Mouse (Mus musculus): ENCODE measurements around the gene Zfp213. TPM values are rescaled to one million over a fixed set of nuclear protein-coding genes. Genes with fewer than 3 reads are reported as not detected.
"Not testable (repeated sequence)": the region's sequence is repeated elsewhere in the genome, so short reads cannot be mapped to it uniquely, and the experiment has no call there.

Gene Zfp213
- polyA plus RNA-seq (2012; ENCODE audit: insufficient read depth, insufficient read length, missing spikeins), result 3.4 and 4.6 TPM in 2 replicates

DNA sequence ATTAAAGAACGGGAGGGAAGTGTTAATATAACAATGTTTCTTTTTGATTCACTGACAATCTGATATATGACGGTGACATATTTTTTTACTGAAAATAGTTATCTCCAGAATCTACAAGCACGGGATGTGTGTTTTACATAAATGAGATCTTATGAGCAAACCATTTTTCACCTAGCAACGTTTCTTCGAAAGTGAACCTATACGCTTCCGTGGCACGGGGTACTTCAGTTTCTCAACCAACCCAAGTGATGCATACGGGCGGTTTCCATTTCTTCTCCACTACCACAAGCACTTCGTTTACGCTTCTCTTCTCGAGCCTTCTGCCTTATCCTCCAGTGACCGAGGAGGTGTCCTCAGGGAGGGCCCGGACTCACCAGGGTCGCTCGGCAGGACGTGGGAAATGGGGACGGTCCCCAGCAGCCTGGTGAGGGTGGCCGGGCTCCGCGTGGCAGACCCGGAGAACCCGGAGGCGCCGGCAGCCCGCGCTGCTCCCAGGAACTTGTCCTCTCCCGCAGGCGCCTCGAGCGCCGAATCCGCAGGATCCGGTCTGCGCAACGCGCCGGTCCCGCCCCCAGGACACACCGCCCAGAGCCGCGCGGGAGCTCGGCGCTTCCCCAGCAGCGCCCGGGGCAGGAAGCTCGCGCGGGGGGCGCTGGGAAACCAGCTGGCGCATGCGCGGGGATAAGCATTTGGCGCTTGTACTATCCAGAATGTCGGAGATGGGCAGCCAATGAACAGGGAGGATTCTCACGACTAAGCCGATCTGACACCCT, at the start of gene Zfp213:
Gene Zfp213, minus strand, starts transcription at position 644 of the 773 bp plus-strand sequence.
- Histone ChIP-seq H3K4me1 (ENCODE audit: control insufficient read depth, insufficient read depth, insufficient read length, low read length) (no peaks in the 10 kb centered on the region), H3K27ac (replicated peaks; ENCODE audit: low read depth, low read length) (peak within 1 kb of the TSS; percentile 85), H3K4me3 (ENCODE audit: insufficient read depth, low read depth, low read length) (peak within 1 kb of the TSS; percentile 94)

DNA sequence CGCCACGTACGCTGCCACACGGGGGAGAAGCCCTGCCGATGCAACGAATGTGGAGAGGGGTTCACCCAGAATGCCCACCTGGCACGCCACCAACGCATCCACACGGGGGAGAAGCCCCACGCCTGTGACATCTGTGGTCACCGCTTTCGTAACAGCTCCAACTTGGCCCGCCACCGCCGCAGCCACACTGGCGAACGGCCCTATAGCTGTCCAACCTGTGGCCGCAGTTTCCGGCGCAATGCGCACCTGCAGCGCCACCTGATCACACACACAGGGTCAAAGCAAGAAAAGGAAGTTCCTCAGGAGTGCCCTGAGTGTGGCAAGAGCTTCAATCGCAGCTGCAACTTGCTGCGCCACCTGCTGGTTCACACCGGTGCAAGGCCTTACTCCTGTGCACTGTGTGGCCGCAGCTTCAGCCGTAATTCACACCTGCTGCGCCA, 46.3 kb upstream of the Zfp213 start:
- Histone ChIP-seq H3K27ac (replicated peaks; ENCODE audit: low read depth, low read length) (no peak overlapping the region), H3K4me3 (ENCODE audit: insufficient read depth, low read depth, low read length) (no peak overlapping the region)

DNA sequence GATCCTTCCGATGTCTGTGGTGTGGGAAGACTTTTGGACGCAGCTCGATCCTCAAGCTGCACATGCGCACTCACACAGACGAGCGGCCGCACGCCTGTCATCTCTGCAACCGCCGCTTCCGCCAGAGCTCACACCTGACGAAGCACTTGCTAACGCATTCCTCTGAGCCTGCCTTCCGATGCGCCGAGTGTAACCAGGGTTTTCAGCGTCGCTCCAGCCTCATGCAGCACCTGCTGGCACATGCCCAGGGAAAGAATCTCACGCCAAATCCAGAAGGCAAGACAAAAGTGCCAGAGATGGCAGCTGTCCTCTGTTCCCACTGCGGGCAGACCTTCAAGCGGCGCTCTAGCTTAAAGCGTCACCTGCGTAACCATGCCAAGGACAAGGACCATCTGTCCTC, 45.6 kb upstream of the Zfp213 start:
- Histone ChIP-seq H3K4me3 (ENCODE audit: insufficient read depth, low read depth, low read length) (no peak overlapping the region), H3K4me1 (ENCODE audit: control insufficient read depth, insufficient read depth, insufficient read length, low read length) (no peaks in the 10 kb centered on the region), H3K27ac (replicated peaks; ENCODE audit: low read depth, low read length) (no peak overlapping the region)

More for the DNA sequence above, 46.3 kb upstream of the Zfp213 start:
- no peaks in the 10 kb centered on the region for H3K4me1 ChIP-seq (ENCODE audit: control insufficient read depth, insufficient read depth, insufficient read length, low read length)

DNA sequence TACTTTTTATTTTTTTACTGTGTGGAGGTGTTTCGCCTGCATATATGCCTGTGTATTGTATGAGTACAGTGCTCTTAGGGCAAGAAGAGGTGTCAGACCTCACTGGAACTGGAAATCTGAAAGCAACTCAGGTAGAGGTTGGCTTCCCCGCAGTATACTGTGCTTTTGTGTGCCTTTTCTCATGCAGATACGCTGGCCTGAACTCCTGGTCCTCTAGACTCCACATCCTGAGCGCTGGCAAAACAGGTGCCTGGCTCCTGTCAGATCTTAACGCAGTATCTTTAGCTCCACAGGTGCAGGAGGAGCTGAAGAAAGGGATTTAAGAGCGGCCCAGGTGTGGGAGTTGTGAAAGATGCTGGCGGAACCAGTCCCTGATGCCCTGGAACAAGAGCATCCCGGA, 41.2 kb upstream of the Zfp213 start:
- no peak overlapping the region for H3K27ac ChIP-seq (replicated peaks; ENCODE audit: low read depth, low read length)
- H3K4me3 ChIP-seq (ENCODE audit: insufficient read depth, low read depth, low read length), result no peak overlapping the region
- no peaks in the 10 kb centered on the region for H3K4me1 ChIP-seq (ENCODE audit: control insufficient read depth, insufficient read depth, insufficient read length, low read length)

DNA sequence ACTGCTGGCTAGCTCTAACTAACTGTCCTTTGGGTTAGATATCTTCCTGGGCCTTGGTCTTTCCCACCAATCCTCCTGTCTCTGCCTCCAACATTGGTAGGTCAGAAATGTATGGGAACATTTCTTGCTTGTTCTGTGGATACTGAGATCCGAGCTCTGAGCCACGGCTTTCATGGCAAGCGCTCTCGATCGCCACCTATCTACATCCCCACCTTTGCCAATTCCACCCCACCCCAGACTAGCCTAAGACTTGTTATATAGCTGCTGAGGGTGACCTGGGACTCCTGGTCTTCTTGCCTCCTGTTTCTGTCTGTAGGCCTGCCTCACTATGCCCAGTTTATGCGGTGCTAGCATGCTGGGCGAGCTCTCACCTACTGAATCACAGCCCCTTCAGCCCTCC, 40.4 kb upstream of the Zfp213 start:
- H3K27ac ChIP-seq (replicated peaks; ENCODE audit: low read depth, low read length), result no peak overlapping the region
- no peak overlapping the region for H3K4me3 ChIP-seq (ENCODE audit: insufficient read depth, low read depth, low read length)
- 0 out of 2 replicates have a peak, but pooled peaks cover 3% of the 10 kb centered on the region for H3K4me1 ChIP-seq (ENCODE audit: control insufficient read depth, insufficient read depth, insufficient read length, low read length)

DNA sequence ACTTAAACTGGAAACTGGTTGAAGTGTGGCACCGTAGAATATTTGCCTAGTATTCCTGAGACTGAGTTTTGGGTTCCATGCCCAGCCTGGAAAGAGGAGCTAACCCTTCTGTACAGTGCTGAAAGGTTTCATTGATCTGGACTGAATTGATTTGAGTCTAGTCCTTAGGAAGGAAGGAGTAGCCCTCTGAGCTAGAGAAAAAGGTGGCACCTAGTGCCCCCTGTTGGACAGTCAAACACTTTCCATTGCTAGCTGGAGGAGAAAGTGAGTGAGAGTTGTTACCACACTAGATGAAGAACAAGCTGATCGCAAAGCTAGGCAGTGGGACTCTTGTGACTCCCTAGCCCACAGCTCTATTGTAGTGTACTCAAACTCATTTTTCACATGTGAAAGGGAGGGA, 39.5 kb upstream of the Zfp213 start:
- Histone ChIP-seq H3K4me3 (ENCODE audit: insufficient read depth, low read depth, low read length) (no peak overlapping the region), H3K4me1 (ENCODE audit: control insufficient read depth, insufficient read depth, insufficient read length, low read length) (0 out of 2 replicates have a peak, but pooled peaks cover 3% of the 10 kb centered on the region), H3K27ac (replicated peaks; ENCODE audit: low read depth, low read length) (no peak overlapping the region)

DNA sequence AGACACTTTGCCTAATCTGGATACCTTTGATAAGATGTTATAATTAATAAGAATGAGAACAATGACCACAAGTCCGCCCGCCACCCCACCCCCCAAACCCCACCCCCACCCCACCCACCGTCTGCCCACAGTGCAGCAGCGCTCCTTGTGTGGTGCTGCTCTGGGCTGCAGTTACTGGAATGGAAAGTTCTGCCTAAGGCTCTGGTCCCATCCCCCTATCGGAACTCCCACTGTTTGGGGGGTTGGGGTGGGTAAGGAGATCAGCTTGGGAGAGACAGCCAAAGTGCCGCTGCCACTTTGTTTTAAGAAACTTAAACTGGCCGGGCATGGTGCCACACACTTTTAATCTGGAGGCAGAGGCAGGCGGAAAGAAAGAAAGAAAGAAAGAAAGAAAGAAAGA, 39.0 kb upstream of the Zfp213 start:
- no peak overlapping the region for H3K27ac ChIP-seq (replicated peaks; ENCODE audit: low read depth, low read length)
- 0 out of 2 replicates have a peak, but pooled peaks cover 3% of the 10 kb centered on the region for H3K4me1 ChIP-seq (ENCODE audit: control insufficient read depth, insufficient read depth, insufficient read length, low read length)
- H3K4me3 ChIP-seq (ENCODE audit: insufficient read depth, low read depth, low read length), result no peak overlapping the region

DNA sequence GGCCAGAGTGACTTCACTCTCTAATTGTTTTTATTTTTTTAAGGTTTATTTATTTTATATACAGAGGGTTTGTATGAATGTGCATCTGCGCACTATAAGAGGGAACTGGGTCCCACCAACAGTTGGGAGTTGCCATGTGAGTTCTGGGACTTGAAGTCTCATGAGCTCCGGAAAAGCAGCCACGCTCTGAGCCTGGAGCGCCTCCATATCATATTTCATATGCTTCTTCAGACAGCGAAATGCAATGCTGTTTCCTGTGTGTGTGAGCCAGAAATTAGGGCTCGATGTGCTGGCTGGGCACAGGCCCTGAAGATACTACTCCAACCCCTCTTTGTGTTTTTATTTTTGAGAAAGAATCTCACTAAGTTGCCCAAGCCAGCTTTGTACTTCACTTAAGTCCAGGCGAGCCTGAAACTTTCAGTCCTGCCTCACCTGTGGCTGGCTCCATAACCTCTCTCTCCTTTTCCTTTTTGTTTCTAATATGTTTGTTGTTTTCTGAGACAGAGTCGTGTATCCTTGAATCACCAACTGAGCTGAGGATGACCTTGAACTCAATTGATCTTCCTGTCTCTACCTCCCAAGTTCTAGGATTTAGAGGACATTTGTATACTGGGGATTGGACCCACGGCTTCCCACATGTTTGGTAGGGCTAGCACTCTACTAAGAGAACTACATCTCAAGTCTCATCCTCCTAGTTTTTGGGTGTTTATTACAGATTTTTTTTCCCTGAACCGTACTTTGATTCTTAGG, 38.0 kb upstream of the Zfp213 start:
- H3K4me1 ChIP-seq (ENCODE audit: control insufficient read depth, insufficient read depth, insufficient read length, low read length), result 0 out of 2 replicates have a peak, but pooled peaks cover 3% of the 10 kb centered on the region
- no peak overlapping the region for H3K27ac ChIP-seq (replicated peaks; ENCODE audit: low read depth, low read length)
- H3K4me3 ChIP-seq (ENCODE audit: insufficient read depth, low read depth, low read length), result no peak overlapping the region

DNA sequence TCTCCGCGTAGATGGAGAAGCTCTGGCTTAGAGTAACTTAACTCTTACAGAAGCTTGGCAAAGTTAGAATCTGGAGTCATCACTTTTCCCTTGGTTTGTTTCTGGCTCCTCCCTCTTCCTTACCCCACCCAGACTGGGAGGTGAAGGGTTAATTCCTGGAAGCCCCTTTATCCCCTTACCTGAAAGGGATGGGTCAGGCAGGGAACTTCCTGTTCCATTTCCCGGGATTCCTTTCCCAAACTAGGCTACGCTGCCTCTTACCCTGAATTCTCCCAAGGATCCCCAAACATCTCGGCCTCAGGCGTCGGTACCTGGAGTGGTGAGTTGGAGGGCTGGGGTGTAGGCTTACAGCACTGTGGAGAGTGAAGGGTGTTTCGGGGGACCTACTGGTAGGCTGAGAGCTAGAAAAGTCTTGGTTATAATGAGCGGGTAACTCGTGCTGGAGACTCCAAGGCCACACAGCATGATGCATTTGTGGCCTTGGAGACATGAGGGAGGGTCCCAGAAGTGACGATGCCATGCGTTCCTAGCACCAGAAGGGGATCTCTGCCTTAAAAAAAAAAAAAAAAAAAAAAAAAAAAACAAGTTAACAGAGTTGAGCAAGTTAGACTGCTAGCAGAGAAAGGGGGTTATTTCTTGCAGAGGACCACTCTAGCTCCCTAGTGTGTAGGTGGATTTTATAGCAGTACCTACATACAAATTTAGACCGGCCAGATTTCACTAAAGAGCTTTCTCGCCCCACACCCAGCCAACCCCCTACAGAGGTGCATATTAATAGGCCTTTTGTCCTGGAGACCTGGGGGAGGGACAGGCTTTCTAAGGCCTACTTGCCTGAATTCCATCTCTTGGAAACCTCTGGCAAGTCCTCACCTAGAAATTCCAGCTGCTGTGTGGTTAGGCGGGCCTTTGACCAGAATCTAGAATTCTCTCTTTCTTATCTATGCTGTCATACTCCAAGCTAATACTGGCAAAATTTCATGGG, 36.9 kb upstream of the Zfp213 start, which contains the start of gene Zscan10:
Gene Zscan10, plus strand, starts transcription at position 216 of the 982 bp plus-strand sequence.
- Histone ChIP-seq H3K4me1 (ENCODE audit: control insufficient read depth, insufficient read depth, insufficient read length, low read length) (0 out of 2 replicates have a peak, but pooled peaks cover 3% of the 10 kb centered on the region), H3K4me3 (ENCODE audit: insufficient read depth, low read depth, low read length) (0 out of 2 replicates have a peak within 1 kb of the TSS, but pooled peaks have one; percentile 67), H3K27ac (replicated peaks; ENCODE audit: low read depth, low read length) (0 out of 2 replicates have a peak within 1 kb of the TSS, but pooled peaks have one; percentile 5)

DNA sequence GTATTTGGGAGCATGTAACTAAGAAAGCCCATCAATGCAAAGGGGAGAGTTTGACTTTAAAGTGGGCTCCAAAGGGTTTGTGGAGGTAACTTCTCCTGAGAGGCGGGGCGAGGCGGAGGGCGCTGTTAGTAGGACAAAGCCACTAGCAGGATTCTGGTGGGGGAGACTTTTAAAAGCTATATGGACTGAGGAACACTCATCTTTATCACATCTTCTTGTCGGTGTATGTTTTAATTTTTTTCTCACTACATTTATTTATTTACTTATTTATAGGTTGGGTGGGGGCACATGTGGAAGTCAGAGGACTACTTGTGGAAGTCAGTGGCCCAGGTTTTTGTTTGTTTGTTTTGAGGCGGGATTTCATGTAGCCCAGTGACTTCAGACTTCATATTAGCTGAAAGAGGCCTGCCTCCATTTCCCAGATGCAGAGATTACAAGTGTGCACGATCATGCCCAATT, 35.6 kb upstream of the Zfp213 start:
- Histone ChIP-seq H3K27ac (replicated peaks; ENCODE audit: low read depth, low read length) (peak overlapping the region; percentile 88), H3K4me3 (ENCODE audit: insufficient read depth, low read depth, low read length) (peak overlapping the region; percentile 67), H3K4me1 (ENCODE audit: control insufficient read depth, insufficient read depth, insufficient read length, low read length) (0 out of 2 replicates have a peak, but pooled peaks cover 3% of the 10 kb centered on the region)

DNA sequence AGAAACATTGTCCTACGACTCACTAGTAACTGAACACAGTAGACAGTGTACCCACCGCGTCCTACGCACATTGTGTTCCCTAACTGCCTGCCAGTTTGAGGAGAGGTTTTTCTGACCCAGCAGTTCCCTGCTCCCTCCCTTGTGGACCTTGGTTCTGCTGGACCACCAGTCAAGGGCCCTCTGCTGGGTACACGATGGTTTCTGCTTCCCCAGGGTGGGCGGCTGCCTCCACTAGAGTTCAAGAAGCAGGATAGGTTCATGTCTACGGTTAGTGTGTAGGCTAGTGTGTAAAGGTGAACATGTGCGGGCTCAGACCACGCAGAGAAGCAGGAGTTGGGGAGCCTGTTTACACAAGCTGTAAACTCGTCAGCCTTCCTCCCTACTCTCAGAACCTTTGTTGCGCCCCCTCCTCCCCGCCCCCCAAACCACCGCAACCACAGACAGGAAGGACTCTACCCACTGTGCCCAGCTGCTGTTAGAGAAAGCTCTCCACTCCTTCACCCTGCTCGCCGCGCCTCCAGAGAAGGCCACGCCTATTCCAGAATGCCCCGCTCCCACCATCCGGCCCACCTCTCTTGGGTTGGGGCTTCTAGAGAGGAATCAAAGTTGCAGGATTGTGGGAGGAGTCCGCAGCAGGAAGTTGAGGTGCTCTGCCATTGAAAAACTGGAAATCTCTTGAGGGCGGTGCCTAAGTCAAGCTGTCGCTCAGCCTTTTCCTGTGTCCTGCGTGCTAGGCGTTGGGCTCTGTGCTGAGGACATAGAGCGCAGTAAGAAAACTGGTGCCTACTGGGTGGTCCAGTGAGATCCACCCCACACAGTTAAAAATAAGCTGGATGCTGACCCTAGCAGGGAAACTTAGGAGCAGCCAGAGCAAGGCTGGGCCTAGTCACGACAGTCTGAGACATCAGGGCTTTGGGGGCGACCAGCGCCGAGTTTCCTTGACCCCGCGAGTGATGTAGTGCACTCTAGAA, 34.8 kb upstream of the Zfp213 start, which contains the start of gene Zfp13:
Gene Zfp13, minus strand, starts transcription at position 906 of the 971 bp plus-strand sequence.
- peak within 1 kb of the TSS; percentile 67 for H3K4me3 ChIP-seq (ENCODE audit: insufficient read depth, low read depth, low read length)
- H3K27ac ChIP-seq (replicated peaks; ENCODE audit: low read depth, low read length), result peak within 1 kb of the TSS; percentile 88
- H3K4me1 ChIP-seq (ENCODE audit: control insufficient read depth, insufficient read depth, insufficient read length, low read length), result 0 out of 2 replicates have a peak, but pooled peaks cover 3% of the 10 kb centered on the region

DNA sequence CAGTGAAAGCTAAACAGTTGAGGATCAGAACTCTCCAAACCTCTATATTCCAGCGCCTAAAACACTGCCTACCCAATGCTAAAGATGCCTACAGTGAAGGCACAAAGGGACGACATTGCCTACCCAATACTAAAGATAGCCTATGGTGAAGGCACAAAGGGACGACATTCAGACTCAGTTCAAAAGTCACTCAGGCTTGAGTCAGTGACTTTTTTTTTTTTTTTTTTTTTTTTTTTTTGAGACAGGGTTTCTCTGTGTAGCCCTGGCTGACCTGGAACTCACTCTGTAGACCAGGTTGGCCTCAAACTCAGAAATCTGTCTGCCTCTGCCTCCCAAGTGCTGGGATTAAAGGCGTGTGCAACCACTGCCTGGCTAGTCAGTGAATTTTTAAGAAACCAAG, 31.1 kb upstream of the Zfp213 start:
- H3K4me3 ChIP-seq (ENCODE audit: insufficient read depth, low read depth, low read length); H3K4me1 ChIP-seq (ENCODE audit: control insufficient read depth, insufficient read depth, insufficient read length, low read length): not testable (repeated sequence)

DNA sequence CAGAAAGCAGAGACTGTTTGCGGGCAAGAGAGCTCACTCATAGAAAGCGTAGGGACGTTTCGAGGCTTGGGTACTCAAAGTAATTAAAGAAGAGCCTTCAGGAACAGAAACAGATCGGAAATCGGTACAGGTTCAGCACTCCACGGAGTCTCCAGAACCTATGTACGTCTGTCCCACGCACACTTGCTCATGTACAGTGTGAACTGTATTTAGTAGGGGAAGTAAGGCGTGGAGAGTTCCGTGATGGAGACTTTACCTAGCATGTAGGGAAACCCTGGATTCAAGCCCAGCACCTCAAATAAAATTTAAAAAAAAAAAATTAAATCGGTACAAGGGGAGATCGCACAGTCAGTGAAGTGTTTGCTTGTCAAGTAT, 28.9 kb upstream of the Zfp213 start:
- peak overlapping the region; percentile 72 for H3K4me3 ChIP-seq (ENCODE audit: insufficient read depth, low read depth, low read length)
- H3K27ac ChIP-seq (replicated peaks; ENCODE audit: low read depth, low read length), result 0 out of 2 replicates have a peak overlapping the region, but pooled peaks have one; percentile 9
- no peaks in the 10 kb centered on the region; the same call in 1 of the 2 replicates for H3K4me1 ChIP-seq (ENCODE audit: control insufficient read depth, insufficient read depth, insufficient read length, low read length)

More for the DNA sequence above, 31.1 kb upstream of the Zfp213 start:
- not testable (repeated sequence) for H3K27ac ChIP-seq (replicated peaks; ENCODE audit: low read depth, low read length)
